Mouse (Mus musculus) liver, embryonic 13.5 days (tissue): ENCODE data around the gene Lamb1. TPM values are rescaled to one million over a fixed set of nuclear protein-coding genes. Genes with fewer than 3 reads are reported as not detected.

Experiments
- ATAC-seq: fragments of 200-750 bp; cut with Nextera tagmentation; 2 replicates; pipeline ENCODE4 v1.8.0; 2017; ENCODE audit warnings: low read depth, mild to moderate bottlenecking, moderate number of reproducible peaks, moderate library complexity
- DNase-seq: peaks from one replicate; pipeline ENCODE4 v3.0.0; 2022
- H3K27ac ChIP-seq: fragments of 300-500 bp; sonication (generic); 2 replicates; pipeline ENCODE4 v1.5.1; 2015; ENCODE audit warnings: moderate library complexity, mild to moderate bottlenecking, inconsistent platforms
- H3K27me3 ChIP-seq: fragments of 300-500 bp; sonication (generic); 2 replicates; pipeline ENCODE4 v1.6.1; 2015; ENCODE audit warnings: mild to moderate bottlenecking, inconsistent platforms
- H3K36me3 ChIP-seq: fragments of 300-500 bp; sonication (generic); 2 replicates; pipeline ENCODE4 v1.6.1; 2015; ENCODE audit warnings: mild to moderate bottlenecking, inconsistent platforms
- H3K4me1 ChIP-seq: fragments of 300-500 bp; sonication (generic); replicated peaks from 2 replicates; pipeline ENCODE4 v1.6.1; 2015; ENCODE audit warnings: inconsistent platforms
- H3K4me2 ChIP-seq: fragments of 300-500 bp; sonication (generic); 2 replicates; pipeline ENCODE4 v1.6.1; 2015; ENCODE audit warnings: inconsistent platforms, mild to moderate bottlenecking, moderate library complexity
- H3K4me3 ChIP-seq: fragments of 300-500 bp; sonication (generic); replicated peaks from 2 replicates; pipeline ENCODE4 v1.5.1; 2015; ENCODE audit warnings: mild to moderate bottlenecking, inconsistent platforms
- H3K9ac ChIP-seq: fragments of 300-500 bp; sonication (generic); 2 replicates; pipeline ENCODE4 v1.6.1; 2015; ENCODE audit warnings: mild to moderate bottlenecking, inconsistent platforms
- H3K9me3 ChIP-seq: fragments of 300-500 bp; sonication (generic); replicated peaks from 2 replicates; pipeline ENCODE4 v1.6.1; 2016; ENCODE audit warnings: inconsistent platforms
- WGBS: fragments of 180-500 bp; shearing (Covaris S2); methylation state at CpG from one replicate; pipeline ENCODE4 v1.1.7; 2015; ENCODE audit not compliant: insufficient replicate concordance; 5-methylcytosine and 5-hydroxymethylcytosine counted together
- polyA plus RNA-seq: library from polyadenylated mRNA; unstranded; fragments of >200 nt; fragmentation: Nextera tagmentation; extraction: Ambion mirVana; gene quantifications from 2 replicates; pipeline ENCODE4 v1.2.1, GENCODE M21; 2015

The Lamb1 gene
- polyA plus RNA-seq, 1 experiment from 2014 or later: 3.7 TPM

GRCm38 (mm10) chr12:31293361-31294142, 28.5 kb downstream of the Lamb1 start:
- 42% methylated on average over 15 of the region's 15 CpGs for WGBS
- H3K27ac ChIP-seq: no peak overlapping the region
- H3K36me3 ChIP-seq: no peaks in the 10 kb centered on the region
- no peak overlapping the region for H3K9ac ChIP-seq
- ATAC-seq: no peak
- no peak overlapping the region for H3K4me2 ChIP-seq
- H3K4me3 ChIP-seq: no peak overlapping the region
- H3K27me3 ChIP-seq: no peaks in the 10 kb centered on the region
- no peak for DNase-seq
- H3K9me3 ChIP-seq: no peaks in the 10 kb centered on the region
- peaks cover 6% of the 10 kb centered on the region; the same call in 1 of the 2 replicates for H3K4me1 ChIP-seq

GRCm38 (mm10) chr12:31294526-31294925, 29.5 kb downstream of the Lamb1 start:
- peaks cover 6% of the 10 kb centered on the region; the same call in 1 of the 2 replicates for H3K4me1 ChIP-seq
- no peak for DNase-seq
- no peak overlapping the region for H3K4me3 ChIP-seq
- H3K27me3 ChIP-seq: no peaks in the 10 kb centered on the region
- ATAC-seq: peak; percentile 58
- H3K27ac ChIP-seq: no peak overlapping the region
- 0 out of 2 replicates have a peak overlapping the region, but pooled peaks have one; percentile 17 for H3K4me2 ChIP-seq
- no peaks in the 10 kb centered on the region for H3K9me3 ChIP-seq
- WGBS: 55% methylated on average over 10 of the region's 10 CpGs
- H3K36me3 ChIP-seq: no peaks in the 10 kb centered on the region
- H3K9ac ChIP-seq: no peak overlapping the region

GRCm38 (mm10) chr12:31294996-31295395, 30.0 kb downstream of the Lamb1 start:
- no peaks in the 10 kb centered on the region for H3K27me3 ChIP-seq
- DNase-seq (no peak), ATAC-seq (no peak)
- H3K27ac ChIP-seq: no peak overlapping the region
- H3K4me3 ChIP-seq: no peak overlapping the region
- H3K4me1 ChIP-seq: peaks cover 6% of the 10 kb centered on the region; the same call in 1 of the 2 replicates
- 71% methylated on average over 11 of the region's 11 CpGs for WGBS
- no peaks in the 10 kb centered on the region for H3K9me3 ChIP-seq
- H3K36me3 ChIP-seq: no peaks in the 10 kb centered on the region
- 0 out of 2 replicates have a peak overlapping the region, but pooled peaks have one; percentile 17 for H3K4me2 ChIP-seq
- no peak overlapping the region for H3K9ac ChIP-seq

- no peak for DNase-seq
- no peak overlapping the region for H3K4me2 ChIP-seq
These were observed 30.5 kb downstream of the Lamb1 start for GRCm38 (mm10) chr12:31295505-31295904.

GRCm38 (mm10) chr12:31296097-31296496, 31.1 kb downstream of the Lamb1 start:
- no peaks in the 10 kb centered on the region for H3K27me3 ChIP-seq
- peaks cover 6% of the 10 kb centered on the region; the same call in 1 of the 2 replicates for H3K4me1 ChIP-seq
- WGBS: 37% methylated on average over 4 of the region's 4 CpGs
- no peak overlapping the region for H3K27ac ChIP-seq
- H3K9me3 ChIP-seq: no peaks in the 10 kb centered on the region
- no peak overlapping the region for H3K4me2 ChIP-seq
- H3K4me3 ChIP-seq: no peak overlapping the region
- no peaks in the 10 kb centered on the region for H3K36me3 ChIP-seq
- no peak overlapping the region for H3K9ac ChIP-seq
- DNase-seq (no peak), ATAC-seq (no peak)

More at GRCm38 (mm10) chr12:31295505-31295904, 30.5 kb downstream of the Lamb1 start:
- no peaks in the 10 kb centered on the region for H3K9me3 ChIP-seq
- H3K4me1 ChIP-seq: peaks cover 6% of the 10 kb centered on the region; the same call in 1 of the 2 replicates
- H3K27me3 ChIP-seq: no peaks in the 10 kb centered on the region
- H3K9ac ChIP-seq: no peak overlapping the region
- WGBS: 53% methylated on average over 3 of the region's 3 CpGs
- no peak for ATAC-seq
- H3K36me3 ChIP-seq: no peaks in the 10 kb centered on the region
- H3K4me3 ChIP-seq: no peak overlapping the region
- H3K27ac ChIP-seq: no peak overlapping the region

- Histone ChIP-seq H3K9me3 (no peaks in the 10 kb centered on the region), H3K9ac (no peak overlapping the region), H3K4me3 (no peak overlapping the region), H3K36me3 (no peaks in the 10 kb centered on the region), H3K4me2 (no peak overlapping the region), H3K27ac (no peak overlapping the region), H3K4me1 (peaks cover 6% of the 10 kb centered on the region; the same call in 1 of the 2 replicates), H3K27me3 (no peaks in the 10 kb centered on the region)
- DNase-seq (no peak), ATAC-seq (no peak)
- 77% methylated on average over 4 of the region's 4 CpGs for WGBS
These were observed 33.1 kb downstream of the Lamb1 start for GRCm38 (mm10) chr12:31298122-31298521.

GRCm38 (mm10) chr12:31298530-31298929, 33.5 kb downstream of the Lamb1 start:
- no peak overlapping the region for H3K27ac ChIP-seq
- ATAC-seq (no peak), DNase-seq (no peak)
- H3K9me3 ChIP-seq: no peaks in the 10 kb centered on the region
- H3K9ac ChIP-seq: no peak overlapping the region
- H3K4me3 ChIP-seq: no peak overlapping the region
- no peaks in the 10 kb centered on the region for H3K27me3 ChIP-seq
- H3K4me1 ChIP-seq: peaks cover 6% of the 10 kb centered on the region; the same call in 1 of the 2 replicates
- H3K36me3 ChIP-seq: no peaks in the 10 kb centered on the region
- H3K4me2 ChIP-seq: no peak overlapping the region
- WGBS: 68% methylated on average over 8 of the region's 8 CpGs

GRCm38 (mm10) chr12:31299126-31299525, 34.1 kb downstream of the Lamb1 start:
- ATAC-seq (no peak), DNase-seq (no peak)
- H3K9ac ChIP-seq: no peak overlapping the region
- no peak overlapping the region for H3K4me3 ChIP-seq
- no peaks in the 10 kb centered on the region for H3K9me3 ChIP-seq
- no peaks in the 10 kb centered on the region for H3K36me3 ChIP-seq
- H3K27me3 ChIP-seq: no peaks in the 10 kb centered on the region
- no peak overlapping the region for H3K27ac ChIP-seq
- H3K4me2 ChIP-seq: no peak overlapping the region
- peaks cover 4% of the 10 kb centered on the region; the same call in 1 of the 2 replicates for H3K4me1 ChIP-seq
- 71% methylated on average over 3 of the region's 3 CpGs for WGBS

GRCm38 (mm10) chr12:31299676-31300197, 34.7 kb downstream of the Lamb1 start:
- H3K27me3 ChIP-seq: no peaks in the 10 kb centered on the region
- DNase-seq: no peak
- no peak overlapping the region for H3K9ac ChIP-seq
- H3K4me3 ChIP-seq: no peak overlapping the region
- no peak overlapping the region for H3K4me2 ChIP-seq
- no peak for ATAC-seq
- WGBS: 53% methylated on average over 14 of the region's 14 CpGs
- H3K9me3 ChIP-seq: no peaks in the 10 kb centered on the region
- H3K4me1 ChIP-seq: peaks cover 2% of the 10 kb centered on the region; the same call in 1 of the 2 replicates
- H3K36me3 ChIP-seq: no peaks in the 10 kb centered on the region
- H3K27ac ChIP-seq: no peak overlapping the region

- 84% methylated on average over 9 of the region's 9 CpGs for WGBS
- Histone ChIP-seq H3K27ac (no peak overlapping the region), H3K4me1 (no peaks in the 10 kb centered on the region), H3K9ac (no peak overlapping the region), H3K9me3 (no peaks in the 10 kb centered on the region), H3K4me3 (no peak overlapping the region), H3K36me3 (no peaks in the 10 kb centered on the region), H3K4me2 (no peak overlapping the region), H3K27me3 (no peaks in the 10 kb centered on the region)
- DNase-seq (no peak), ATAC-seq (no peak)
These were observed 35.2 kb downstream of the Lamb1 start for GRCm38 (mm10) chr12:31300276-31300675.

GRCm38 (mm10) chr12:31302266-31302665, 37.2 kb downstream of the Lamb1 start:
- no peak overlapping the region for H3K27ac ChIP-seq
- no peak overlapping the region for H3K4me3 ChIP-seq
- WGBS: 64% methylated on average over 5 of the region's 5 CpGs
- H3K36me3 ChIP-seq: no peaks in the 10 kb centered on the region
- no peak for DNase-seq
- ATAC-seq: no peak
- no peaks in the 10 kb centered on the region for H3K27me3 ChIP-seq
- H3K4me2 ChIP-seq: no peak overlapping the region
- no peak overlapping the region for H3K9ac ChIP-seq
- no peaks in the 10 kb centered on the region for H3K4me1 ChIP-seq
- no peaks in the 10 kb centered on the region for H3K9me3 ChIP-seq
